Mouse (Mus musculus): ENCODE measurements around the gene Prpsap1.

Gene Prpsap1

DNA sequence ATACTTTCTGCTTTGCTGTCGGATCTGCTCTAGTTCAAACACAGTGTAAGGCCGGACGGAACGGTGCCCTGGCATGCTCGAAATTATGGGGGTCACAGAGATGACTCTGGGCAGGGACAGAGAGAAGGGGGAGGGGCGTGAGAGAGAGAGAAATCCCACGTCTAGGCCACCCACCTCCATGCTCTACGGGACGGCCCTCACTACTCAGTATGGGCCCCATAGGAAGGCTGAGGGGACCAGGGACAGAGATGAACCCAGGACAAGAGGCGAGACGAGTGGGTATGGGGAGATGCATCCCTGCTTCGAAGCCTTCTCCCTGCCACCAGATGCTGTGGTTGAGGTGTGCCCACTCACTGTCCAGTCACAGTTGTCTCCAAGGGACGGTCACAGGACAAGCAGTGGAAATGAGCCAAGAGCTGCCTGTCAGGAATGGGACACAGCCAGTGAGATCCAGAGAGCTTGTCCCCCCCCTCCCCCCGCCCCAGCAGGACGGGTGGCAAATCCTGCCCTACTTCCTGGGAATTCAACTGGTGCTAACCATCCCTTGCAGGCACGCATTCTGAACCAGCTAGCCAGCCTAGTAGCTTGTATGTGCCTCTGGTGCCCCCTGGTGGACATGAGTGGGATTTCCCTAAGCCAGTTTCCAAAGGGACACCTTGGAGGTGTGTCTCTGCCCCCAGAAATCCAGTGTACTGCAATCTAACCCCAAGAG lies 48.2 kb downstream of the Prpsap1 start:
- DNase-seq (ENCODE audit: low read depth, low spot score) = peak; percentile 94

DNA sequence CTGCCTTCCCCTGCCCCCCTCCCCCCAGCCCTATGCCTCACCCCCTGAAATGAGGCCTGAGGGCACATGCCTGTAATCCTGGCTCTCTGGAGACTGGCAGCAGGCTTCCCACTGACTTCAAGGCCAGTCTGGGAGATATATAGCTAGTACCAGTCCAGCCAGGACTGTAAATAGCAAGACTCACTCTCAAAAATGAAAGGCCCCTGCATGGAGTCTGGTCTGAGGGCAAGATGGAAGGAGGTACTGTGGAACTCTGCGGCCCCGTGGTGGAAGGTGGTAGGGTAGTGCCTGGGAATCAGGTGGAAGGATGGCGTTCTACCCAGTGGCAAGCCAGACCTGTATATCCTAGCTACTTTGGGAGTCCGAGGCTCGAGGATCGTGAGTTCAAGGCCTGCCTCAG lies 50.1 kb downstream of the Prpsap1 start:
- no peak for DNase-seq (ENCODE audit: low read depth, low spot score)

DNA sequence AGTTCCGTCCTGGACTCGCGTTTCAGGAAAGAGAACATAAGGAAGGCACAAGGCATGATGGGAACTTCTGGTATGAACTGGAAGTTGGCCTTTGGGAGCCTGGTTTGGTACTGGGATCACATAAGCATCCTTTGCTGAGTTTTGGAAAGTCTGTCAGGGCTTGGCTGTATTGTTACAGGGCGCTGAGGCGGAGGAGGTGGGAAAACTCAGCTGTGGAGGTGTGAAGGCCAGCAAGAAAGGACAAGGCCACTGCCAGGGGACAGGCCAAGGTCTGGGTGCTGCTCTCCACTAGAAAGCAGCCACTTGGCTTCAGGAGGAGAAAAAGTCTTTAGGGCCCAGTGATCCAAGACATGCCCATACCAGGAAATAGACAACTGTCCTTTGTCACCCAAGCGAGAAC lies 50.7 kb downstream of the Prpsap1 start:
- DNase-seq (ENCODE audit: low read depth, low spot score) = no peak

DNA sequence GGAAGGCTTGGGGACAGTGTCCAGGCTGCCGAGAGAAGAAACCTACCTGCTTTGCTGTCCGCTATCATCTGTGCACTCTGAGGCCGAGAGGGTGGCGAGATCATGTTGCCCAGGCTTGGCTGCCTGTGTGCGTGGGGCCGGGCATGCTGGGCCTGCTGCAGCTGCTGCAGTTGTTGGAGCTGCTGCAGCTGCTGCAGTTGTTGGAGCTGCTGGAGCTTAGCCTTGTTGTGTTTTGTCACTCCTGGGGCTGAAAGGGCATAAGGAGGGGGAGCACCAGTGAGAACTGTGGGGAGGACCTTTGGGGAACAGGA lies 51.2 kb downstream of the Prpsap1 start:
- DNase-seq (ENCODE audit: low read depth, low spot score) = no peak

DNA sequence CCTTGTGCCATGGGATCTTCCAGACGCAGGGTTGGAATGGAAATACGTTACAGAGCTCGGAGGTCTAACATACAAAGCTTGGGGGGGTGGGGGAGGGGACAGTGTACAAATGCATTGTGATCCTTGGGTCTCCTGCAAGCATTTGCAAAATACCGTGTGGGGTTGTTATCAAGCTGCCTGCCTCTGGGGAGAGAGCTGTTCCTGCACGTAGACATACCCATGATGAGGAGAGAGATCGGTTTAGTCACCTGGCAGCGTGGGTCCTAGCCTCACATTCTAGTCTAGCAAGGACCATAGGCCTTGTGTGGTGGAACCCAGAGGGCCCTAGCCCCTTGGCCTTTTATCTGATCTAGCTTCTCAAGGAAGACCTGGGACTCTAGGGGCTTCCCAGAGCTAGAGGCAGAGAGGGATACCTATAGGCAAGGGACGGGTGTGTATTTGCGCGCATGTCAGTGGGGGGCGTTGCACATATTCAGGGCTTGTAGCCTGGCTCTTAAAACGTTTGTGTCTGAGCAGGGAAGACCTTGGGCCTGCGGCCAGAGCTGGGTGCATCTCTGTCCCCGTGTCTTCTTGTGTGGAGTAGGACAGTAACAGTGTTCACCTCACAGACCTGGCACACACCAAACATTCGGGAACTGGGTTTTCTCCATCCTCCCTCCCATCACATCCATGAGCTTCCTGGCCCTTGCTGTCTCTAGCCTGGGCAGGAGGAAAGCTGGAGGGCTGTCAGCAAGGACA lies 51.7 kb downstream of the Prpsap1 start:
- no peak for DNase-seq (ENCODE audit: low read depth, low spot score)

DNA sequence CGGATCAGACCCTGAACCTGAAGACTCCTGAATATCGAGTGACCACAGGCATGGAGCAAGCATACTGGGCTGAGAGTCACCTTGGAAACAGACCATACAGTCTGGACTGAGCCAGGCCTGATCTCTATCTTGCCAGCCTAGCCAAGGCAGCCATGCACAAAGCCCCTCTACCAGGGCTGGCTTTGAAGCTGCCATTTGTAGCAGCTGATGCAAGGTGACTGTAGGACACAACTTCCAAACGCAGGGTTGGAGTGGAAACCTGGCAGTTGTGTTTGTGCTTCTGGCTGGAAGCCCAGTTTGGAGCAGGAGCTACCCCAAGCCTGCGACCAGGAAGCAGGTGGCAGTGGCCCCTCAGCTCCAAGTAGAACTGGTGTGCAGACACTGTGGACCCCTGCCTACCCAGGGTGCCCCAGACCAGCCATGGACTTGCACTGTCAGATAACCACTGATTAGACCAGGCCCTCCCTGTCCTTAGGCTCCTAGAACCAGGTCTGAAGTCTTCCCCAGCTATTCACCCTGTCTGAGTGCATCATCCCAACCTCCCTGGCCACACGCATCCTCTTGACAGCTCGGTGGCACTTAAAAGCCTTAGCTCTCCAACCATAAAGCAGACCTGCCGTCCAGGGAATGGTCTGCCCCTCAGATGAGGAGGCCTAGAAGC lies 53.5 kb downstream of the Prpsap1 start:
- DNase-seq (ENCODE audit: low read depth, low spot score) = no peak

DNA sequence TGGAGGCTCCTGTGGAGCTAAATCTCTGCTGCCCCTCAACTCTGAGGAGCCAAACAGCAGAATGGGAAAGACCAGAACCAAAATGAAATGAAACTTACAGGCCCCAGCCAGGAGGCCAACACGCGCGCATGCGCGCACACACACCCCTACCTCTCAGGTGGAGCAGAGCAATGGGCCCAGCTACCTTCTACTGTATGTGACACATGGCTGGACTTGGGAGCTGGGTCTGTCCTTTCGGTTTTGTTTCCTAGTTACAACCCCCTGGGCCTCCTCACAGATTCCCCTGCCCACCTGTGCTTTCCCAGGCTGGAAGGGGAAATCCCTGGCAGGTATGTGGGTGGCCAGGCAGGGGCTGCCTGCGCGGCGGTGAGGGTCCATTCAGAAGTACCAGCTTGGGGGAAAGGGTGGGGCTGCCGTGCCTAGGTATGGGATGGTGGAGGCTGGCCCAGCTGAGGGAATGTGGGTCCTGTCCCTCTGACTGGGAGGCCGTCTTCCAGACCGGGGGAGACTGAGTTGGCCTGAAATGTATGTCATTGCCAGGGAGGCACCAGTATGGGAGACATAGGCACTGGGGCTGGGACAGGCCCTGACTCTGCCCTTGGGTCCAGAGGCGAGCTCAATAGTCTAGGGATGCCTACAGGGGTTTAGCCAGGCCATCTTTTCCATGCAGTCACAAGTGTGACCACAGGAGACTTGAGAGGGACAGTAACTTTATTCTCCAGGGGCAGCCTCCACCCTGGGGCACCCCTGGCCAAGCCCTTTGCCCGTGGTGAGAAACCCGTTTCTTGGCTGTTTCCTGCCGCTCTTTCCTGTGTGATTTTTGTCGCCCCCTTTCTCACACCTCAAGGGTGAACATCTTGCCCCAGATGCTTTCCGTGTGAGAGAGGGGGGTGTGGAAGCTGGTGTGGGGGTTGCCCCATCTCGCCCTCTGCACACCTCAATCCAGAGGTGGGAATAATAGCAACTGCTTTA lies 54.4 kb downstream of the Prpsap1 start:
- DNase-seq (ENCODE audit: low read depth, low spot score) = no peak

DNA sequence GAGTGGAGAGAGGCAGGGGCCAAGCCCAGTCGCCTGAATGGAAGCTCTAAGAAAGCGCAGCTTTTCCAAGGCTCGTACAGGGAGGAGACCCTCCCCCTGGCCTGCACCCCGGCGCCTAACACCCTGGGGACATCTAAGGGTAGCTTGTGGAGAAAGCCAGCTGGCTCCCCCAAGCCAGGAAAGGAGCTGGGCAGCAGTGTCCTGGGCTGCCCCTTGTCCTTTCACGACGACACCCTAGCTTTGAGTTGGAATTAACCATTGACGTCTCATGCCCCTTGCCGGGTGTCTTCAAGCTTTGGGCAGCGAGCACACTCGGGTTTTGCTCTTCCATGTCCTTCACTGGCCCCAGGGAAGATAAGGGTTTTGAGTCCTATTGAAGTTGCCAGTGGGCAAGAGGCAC lies 56.5 kb downstream of the Prpsap1 start:
- no peak for DNase-seq (ENCODE audit: low read depth, low spot score)

DNA sequence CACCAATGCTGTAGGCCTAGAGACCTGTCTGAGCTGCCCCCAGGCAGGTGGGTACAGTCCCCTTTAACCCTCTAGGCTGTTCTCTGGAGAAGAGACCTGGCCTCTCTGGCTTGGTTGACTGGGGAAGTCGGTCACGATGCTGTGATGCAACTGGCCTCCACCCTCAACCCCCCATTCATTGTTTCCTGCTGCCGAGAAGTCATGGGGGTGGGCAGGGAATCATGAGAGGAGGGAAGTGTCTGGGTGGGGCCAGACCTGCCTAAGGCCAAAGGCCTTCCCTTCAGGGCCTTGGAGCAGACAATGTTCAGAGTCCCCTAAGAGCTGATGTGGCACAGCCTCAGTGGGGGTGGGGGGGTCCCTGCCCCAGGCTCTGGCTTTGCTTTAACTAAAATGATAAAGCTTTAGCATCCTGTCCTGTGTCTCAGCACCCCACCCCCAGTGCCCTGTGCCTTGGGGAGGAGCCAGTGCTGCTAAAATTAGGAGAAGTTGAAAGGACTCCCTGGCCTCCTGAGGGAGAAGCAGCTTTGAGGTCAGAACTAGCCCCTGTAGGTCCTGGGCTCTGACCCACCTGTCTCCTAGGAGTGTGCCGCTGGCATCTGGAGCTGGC lies 57.2 kb downstream of the Prpsap1 start:
- peak; percentile 88 for DNase-seq (ENCODE audit: low read depth, low spot score)

DNA sequence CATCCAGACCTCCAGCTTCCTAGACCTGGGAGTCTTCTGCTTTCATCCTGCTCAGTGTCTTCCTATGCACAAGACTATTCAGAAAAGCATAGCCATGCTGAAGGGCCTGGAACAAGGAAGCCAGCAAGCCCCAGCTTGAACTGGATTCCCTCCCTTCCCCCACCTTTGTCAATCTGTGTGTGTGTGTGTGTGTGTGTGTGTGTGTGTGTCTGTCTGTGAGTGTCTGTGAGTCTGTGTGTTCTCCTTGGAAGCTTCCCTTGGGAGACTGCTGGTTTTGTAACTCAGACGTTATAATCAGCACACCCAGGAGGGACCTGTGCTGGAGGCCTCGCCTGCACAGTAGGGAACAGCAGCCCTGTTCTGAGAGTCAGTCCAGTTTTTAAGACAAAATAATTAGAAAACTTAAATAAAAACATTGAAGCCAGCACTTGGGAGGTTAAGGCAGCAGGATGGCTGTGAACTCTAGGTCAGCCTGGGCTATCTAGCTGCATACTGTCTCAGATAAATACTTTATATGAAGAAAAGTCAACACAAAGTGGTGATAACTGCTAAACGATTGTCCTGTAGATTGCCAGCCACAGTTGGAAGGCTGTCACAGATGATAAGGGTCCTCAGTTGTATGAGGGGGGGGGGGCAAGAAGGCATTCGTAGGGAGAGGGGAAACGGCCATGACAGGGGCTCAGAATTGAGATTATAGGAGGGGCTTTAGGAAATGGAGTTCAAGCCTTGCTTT lies 57.8 kb downstream of the Prpsap1 start:
- DNase-seq (ENCODE audit: low read depth, low spot score) = peak; percentile 63

DNA sequence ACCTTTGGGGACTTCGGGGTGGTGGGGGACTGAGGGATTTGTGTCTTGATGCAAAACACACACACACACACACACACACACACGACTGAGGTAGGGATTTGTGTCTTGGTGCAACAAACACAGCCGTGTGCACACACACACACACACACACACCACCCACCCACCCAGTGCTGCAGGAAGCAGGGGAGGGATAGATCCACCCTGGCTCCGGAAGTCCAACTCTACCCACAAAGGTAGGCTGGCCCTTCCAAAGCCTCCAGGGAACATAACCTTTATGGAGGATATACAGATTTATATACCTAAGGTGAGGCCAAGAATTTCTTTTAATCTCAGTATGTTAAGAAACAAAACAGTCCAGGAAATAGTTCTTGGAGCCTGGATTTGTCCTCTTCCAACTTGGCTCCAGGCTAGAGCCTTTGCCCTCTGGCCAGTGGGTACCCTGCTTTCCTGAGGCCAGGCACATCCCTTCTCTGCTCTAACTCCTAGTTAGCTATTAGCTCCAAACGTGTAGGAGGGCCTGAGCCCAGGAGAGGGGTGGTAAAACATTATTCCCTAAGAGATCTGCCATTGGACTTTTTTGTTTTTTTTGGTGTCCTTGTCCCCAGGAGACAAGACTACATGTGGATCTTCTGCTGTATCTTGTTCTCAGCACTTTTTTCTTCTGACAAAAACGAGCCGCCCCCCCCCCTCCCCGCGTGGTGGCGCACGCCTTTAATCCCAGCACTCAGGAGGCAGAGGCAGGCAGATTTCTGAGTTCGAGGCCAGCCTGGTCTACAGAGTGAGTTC lies 58.8 kb downstream of the Prpsap1 start:
- peak; percentile 42 for DNase-seq (ENCODE audit: low read depth, low spot score)

DNA sequence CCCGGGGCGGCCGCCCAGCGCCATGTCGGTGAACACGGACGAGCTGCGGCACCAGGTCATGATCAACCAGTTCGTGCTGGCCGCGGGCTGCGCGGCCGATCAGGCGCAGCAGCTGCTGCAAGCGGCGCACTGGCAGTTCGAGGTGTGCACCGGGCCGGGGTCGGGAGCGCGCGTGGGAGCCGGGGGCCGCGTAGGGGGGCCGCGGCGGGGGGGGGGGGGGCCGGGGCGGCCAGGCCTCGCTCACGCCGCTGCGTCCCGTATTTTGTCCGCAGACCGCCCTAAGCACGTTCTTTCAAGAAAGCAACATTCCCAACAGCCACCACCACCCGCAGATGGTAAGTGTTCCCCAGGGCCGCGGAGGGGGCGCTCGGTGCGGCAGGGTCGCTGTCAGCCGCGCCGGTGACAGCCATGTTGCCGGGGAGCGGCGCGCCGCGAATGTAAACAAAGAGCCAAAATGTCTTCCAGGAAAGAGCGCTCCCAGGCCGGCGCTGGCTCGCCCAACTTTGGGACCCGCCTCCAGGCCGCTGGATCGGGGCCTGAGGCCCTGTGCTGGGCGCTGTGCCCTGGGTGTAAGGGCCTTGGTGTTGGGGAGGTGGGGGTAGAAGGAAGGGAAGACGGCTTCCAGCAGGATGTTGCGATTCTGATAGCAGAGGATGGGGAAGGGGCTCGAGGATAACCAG lies 59.6 kb downstream of the Prpsap1 start:
- peak; percentile 87 for DNase-seq (ENCODE audit: low read depth, low spot score)

DNA sequence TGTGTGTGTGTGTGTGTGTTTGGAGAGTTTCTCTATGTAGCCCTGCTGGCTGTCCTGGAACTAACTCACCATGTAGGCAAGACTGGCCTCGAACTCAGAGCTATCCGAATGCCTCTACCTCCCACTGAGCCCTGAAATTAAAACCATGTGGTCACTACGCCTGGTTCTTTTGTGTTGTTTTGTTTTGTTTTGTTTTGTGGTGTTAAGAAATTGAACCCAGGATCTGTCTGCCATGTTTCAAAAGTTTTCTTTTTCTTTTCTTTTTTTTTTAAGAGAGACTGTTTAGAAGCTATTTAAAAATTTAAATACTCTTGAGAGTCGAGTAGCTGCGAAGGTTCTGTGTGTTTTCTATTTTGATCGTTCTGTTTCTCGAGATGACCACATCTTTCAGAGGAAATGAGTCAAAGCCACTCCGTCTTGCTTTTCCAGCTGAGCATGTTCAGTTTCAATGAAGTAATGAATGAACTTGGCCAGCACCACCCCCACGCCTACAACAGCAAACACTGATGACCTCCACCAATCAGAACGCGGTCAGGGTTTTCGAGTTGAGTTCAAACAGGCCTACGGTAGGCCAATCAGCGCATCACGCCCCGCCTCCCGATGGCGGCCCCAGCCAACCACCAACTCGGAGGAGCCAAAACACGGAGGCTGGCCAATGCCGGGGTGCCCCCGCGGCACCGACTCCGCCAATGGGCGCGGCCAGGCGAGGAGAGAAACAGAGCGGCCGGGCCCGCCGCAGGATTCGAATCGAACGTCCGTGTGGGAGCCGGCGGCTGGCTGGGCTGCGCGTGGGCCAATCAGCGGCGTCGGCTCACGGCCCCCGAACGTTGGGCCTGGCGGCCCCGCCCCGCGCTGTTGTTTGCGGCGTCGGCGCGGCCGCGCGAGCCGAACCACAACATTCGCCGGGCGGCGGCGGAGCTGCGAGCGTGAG lies 60.4 kb downstream of the Prpsap1 start, which contains the start of gene Ubald2:
Gene Ubald2 (plus strand): TSS at position 739 of the 931 bp plus-strand sequence.
- peak; percentile 100 for DNase-seq (ENCODE audit: low read depth, low spot score)

DNA sequence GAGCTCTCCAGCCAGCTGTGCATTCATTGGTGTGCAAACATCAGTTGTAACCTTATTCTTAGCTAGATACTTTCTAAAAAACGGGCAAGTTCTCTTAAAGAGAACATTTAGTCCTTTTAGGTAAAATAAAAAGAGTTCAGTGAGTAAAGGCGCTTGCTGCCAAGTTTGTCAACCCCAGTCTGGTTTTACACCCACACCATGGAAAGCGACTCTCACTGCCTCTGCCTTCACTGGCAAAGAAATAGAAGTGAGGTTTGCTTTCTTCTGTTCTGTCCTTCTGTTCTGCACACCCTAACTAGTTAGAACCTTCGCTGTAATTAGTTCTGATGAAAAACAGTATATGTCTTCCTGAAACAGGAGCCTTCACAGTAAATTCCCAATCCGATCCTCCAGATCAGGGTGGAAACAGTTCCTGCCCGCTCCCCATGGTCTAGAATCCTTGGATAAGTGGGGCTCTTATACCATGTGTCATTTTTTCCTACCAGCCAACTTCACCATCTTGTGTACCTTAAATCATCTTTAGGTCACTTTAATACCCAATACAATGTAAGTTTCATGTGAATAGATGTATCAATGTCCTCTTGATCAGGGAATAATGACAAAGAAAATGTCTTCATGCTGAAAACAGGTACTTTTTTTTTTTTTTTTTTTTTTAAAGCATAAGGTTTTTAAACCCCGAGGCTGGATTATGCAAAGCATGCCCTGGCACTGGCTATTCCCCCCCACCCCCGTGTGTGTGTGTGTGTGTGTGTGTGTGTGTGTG lies 61.2 kb downstream of the Prpsap1 start:
- no peak for DNase-seq (ENCODE audit: low read depth, low spot score)

DNA sequence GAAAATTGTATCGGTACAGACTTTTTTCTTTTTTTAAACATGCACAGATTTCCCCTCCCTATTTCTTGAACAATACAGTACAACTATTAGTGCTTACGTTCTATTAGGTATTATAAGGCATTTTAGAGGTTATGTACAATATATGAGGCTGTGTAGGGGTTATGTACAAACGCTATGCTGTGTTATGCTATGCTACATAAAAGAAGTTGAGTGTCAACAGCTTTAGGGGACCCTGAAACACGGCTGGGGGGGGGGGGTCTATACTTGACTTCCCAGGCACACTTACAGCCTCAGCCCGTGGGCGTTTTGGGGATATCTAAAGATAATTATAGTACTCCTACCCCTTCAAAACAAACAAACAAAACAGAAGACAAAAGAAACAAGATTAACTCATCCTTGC lies 61.9 kb downstream of the Prpsap1 start:
- no peak for DNase-seq (ENCODE audit: low read depth, low spot score)

DNA sequence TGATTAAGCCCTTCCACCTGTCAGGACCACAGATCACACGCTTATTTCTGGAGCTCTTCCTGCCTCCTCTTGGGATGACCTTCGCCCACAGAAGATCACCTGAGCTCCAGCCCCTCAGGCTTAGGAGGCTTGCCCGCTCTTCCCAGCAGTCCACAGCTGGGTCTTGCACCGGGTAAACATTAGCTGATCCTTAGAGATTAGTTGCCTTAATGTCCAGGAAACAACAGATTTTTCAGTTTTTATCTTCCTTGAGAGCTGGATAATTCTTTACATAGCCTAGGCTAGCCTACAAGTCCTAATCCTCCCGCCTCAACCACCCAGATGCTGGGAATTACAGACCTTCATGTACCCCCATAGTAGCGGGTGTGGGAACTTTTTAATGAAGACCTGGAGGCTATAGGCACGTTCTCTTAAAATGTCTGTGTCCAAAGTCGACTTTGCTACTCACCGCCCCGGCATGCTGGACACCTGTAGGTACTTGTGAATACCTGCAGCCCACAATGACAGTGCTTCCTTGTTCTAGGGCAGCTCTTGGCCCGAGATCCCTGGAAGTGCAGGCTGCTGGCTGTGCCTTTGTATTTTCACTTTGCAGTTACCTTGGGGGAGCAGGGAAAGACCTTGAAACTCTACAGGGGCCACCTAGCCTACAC lies 62.4 kb downstream of the Prpsap1 start:
- no peak for DNase-seq (ENCODE audit: low read depth, low spot score)
